13 mouse cellular contexts compared by ENCODE assay signal in the genomic region with DNA sequence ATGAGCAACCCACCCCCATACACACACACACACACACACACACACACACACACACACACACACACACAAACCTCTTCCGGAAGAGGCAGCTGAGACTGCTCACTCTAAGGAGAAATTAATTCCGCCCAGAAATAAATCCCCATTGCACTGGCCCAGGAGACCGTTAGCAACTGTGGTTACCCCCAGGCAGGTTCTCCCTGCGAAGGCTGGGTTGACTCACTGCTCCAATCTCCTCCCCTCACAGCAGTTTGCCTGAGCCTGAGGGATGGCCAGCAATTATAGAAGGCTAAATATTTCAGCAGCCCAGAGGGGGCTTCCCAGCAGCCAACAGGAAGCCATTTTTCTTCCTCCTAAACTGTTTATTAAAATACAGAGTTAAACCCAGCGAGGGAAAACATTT. TPM values are rescaled to one million over a fixed set of nuclear protein-coding genes. Genes with fewer than 3 reads are reported as not detected.
DNase-seq lines count a peak whose midpoint lies in the region; ATAC-seq lines count a peak whose summit lies in the region.
"Had no signal": no experiment of that assay in that cellular context is flagged by ENCODE, and none has a peak within 500 bp of the region (broad histone marks: within the 10 kb centered on the region; RNA-seq: fewer than 3 reads in every experiment).

No protein-coding gene starts in this region.

- no peak for ATAC-seq in embryonic facial prominence, embryonic 11.5 days (replicated peaks; ENCODE audit: insufficient number of reproducible peaks, low FRiP score, low TSS enrichment, low read depth)
- ATAC-seq in hematopoietic stem cell, adult 5-6 weeks (replicated peaks in 1 of 2; ENCODE audit: insufficient read depth in 1 of 2, low FRiP score in 2 of 2, low TSS enrichment in 1 of 2, low read depth in 1 of 2, poor library complexity in 2 of 2, severe bottlenecking in 2 of 2): peak; percentile 42 to 66; a peak in 3 of 4 replicates
- ATAC-seq in midbrain, embryonic 15.5 days (replicated peaks): peak; percentile 67; the same call in 1 of the 2 replicates

- no peak overlapping the region for H3K9ac ChIP-seq in embryonic facial prominence, embryonic 11.5 days (replicated peaks; ENCODE audit: low read length)
- no peak overlapping the region for H3K9ac ChIP-seq in midbrain, embryonic 15.5 days

- no peaks in the 10 kb centered on the region for H3K36me3 ChIP-seq in embryonic facial prominence, embryonic 11.5 days (replicated peaks; ENCODE audit: control insufficient read depth, insufficient read depth, low read depth, low read length)
- H3K36me3 ChIP-seq in embryonic facial prominence, embryonic 10.5 days (replicated peaks): no peaks in the 10 kb centered on the region
- no peaks in the 10 kb centered on the region for H3K36me3 ChIP-seq in midbrain, embryonic 15.5 days (replicated peaks)

- no peak overlapping the region for H3K4me2 ChIP-seq in embryonic facial prominence, embryonic 11.5 days (ENCODE audit: low read depth, low read length)
- no peak overlapping the region for H3K4me2 ChIP-seq in midbrain, embryonic 15.5 days

- H3K9me3 ChIP-seq in embryonic facial prominence, embryonic 11.5 days (replicated peaks; ENCODE audit: control insufficient read depth, low read length): no peaks in the 10 kb centered on the region
- peaks cover 11% of the 10 kb centered on the region; the same call in 1 of the 2 replicates for H3K9me3 ChIP-seq in embryonic facial prominence, embryonic 10.5 days
- H3K9me3 ChIP-seq in midbrain, embryonic 15.5 days: no peaks in the 10 kb centered on the region

- H3K4me1 ChIP-seq in embryonic facial prominence, embryonic 11.5 days (ENCODE audit: control insufficient read depth, insufficient read depth, low read length): no peaks in the 10 kb centered on the region
- peaks cover 14% of the 10 kb centered on the region for H3K4me1 ChIP-seq in embryonic facial prominence, embryonic 10.5 days
- H3K4me1 ChIP-seq in midbrain, embryonic 15.5 days: peaks cover 7% of the 10 kb centered on the region

- no peaks in the 10 kb centered on the region for H3K27me3 ChIP-seq in embryonic facial prominence, embryonic 11.5 days (ENCODE audit: control insufficient read depth, insufficient read depth, low read length)
- H3K27me3 ChIP-seq in embryonic facial prominence, embryonic 10.5 days (replicated peaks; ENCODE audit: low read depth, poor library complexity, severe bottlenecking): no peaks in the 10 kb centered on the region
- H3K27me3 ChIP-seq in midbrain, embryonic 15.5 days (replicated peaks): no peaks in the 10 kb centered on the region

- no peak overlapping the region for H3K27ac ChIP-seq in embryonic facial prominence, embryonic 11.5 days (replicated peaks; ENCODE audit: low read depth, low read length)
- H3K27ac ChIP-seq in embryonic facial prominence, embryonic 10.5 days (replicated peaks): no peak overlapping the region
- no peak overlapping the region for H3K27ac ChIP-seq in midbrain, embryonic 15.5 days
- H3K27ac ChIP-seq: gastrocnemius, adult 2 months had no signal

- WGBS in embryonic facial prominence, embryonic 11.5 days: 24% methylated on average over 5 of the region's 5 CpGs
- WGBS in embryonic facial prominence, embryonic 10.5 days: 46% methylated on average over 5 of the region's 5 CpGs
- WGBS in midbrain, embryonic 15.5 days: 22% methylated on average over 5 of the region's 5 CpGs

- H3K4me3 ChIP-seq in embryonic facial prominence, embryonic 11.5 days (ENCODE audit: low read depth, low read length): no peak overlapping the region
- no peak overlapping the region for H3K4me3 ChIP-seq in embryonic facial prominence, embryonic 10.5 days
- no peak overlapping the region for H3K4me3 ChIP-seq in midbrain, embryonic 15.5 days
- H3K4me3 ChIP-seq: gastrocnemius, adult 2 months had no signal

- peak; percentile 15 for DNase-seq in embryonic facial prominence, embryonic 11.5 days (ENCODE audit: low spot score)
- no peak for DNase-seq in embryonic facial prominence, embryonic 10.5 days (ENCODE audit: low spot score)
- peak; percentile 8 for DNase-seq in 3T3-L1 (ENCODE audit: low read depth, low spot score)
- no peak for DNase-seq in cerebellum, adult 8-10 months
- DNase-seq in T-cell, adult 2 months (ENCODE audit: low spot score): no peak
- no peak for DNase-seq in urinary bladder, adult 2 months (ENCODE audit: low spot score)
- DNase-seq: cerebellum, postnatal 10 days; gastrocnemius, adult 2 months; thymus, postnatal 4 days had no signal

RNA-seq across cellular contexts. Expression of gene D430019H16Rik, which starts 55.5 kb away (rescaled TPM):
- 6.0 and 6.1 TPM in 2 replicates for polyA plus RNA-seq in embryonic facial prominence, embryonic 11.5 days (2014; fragmentation: Nextera tagmentation; extraction: Ambion mirVana)
- polyA plus RNA-seq in embryonic facial prominence, embryonic 10.5 days (2016; fragmentation: Nextera tagmentation; extraction: Ambion mirVana): 2.3 and 2.7 TPM in 2 replicates
- 0.19 TPM in 1 of 2 replicates, not detected in the other for total RNA-seq in hematopoietic stem cell, adult 5-6 weeks (2017)
- polyA plus RNA-seq in midbrain, embryonic 15.5 days (2015; fragmentation: Nextera tagmentation; extraction: Ambion mirVana): 15.3 and 15.5 TPM in 2 replicates
- 3.5 and 4.4 TPM in 2 replicates for polyA plus RNA-seq in urinary bladder, adult 2 months (2012; rRNA removed)
- total RNA-seq: neutrophil, adult 5-6 weeks had no signal
- polyA plus RNA-seq: C2C12 had no signal

Comparison
In these comparisons a context has a peak if more than half of its experiments do, and no peak if none do; other contexts are left out.
1. DNase-seq: peak in embryonic facial prominence, embryonic 11.5 days (single experiment) and 3T3-L1 (single experiment); none in embryonic facial prominence, embryonic 10.5 days (single experiment), cerebellum, adult 8-10 months (single experiment), T-cell, adult 2 months (single experiment) and urinary bladder, adult 2 months (single experiment).